Mouse (Mus musculus) limb, embryonic 10.5 days (tissue): ENCODE measurements at regions not wholly inside any gene's neighbourhood (a gene's known extent, or its start where the extent isn't known, plus 50 kb on each side); places are given as distances from the start of the nearest gene placed in this dataset.
"Not testable (repeated sequence)": the region's sequence is repeated elsewhere in the genome, so short reads cannot be mapped to it uniquely, and the experiment has no call there.

ENCODE experiments used
- DNase-seq: peaks from one replicate; pipeline ENCODE4 v3.0.0-alpha.2; 2017; ENCODE audit warnings: low spot score
- H3K27ac ChIP-seq: fragments of 300-500 bp; sonication (generic); 2 replicates; pipeline ENCODE4 v1.5.1; 2016; ENCODE audit warnings: mild to moderate bottlenecking
- H3K27me3 ChIP-seq: fragments of 300-500 bp; sonication (generic); 2 replicates; pipeline ENCODE4 v1.6.1; 2016; ENCODE audit warnings: low read depth, mild to moderate bottlenecking; ENCODE audit not compliant: poor library complexity, severe bottlenecking
- H3K36me3 ChIP-seq: fragments of 300-500 bp; sonication (generic); 2 replicates; pipeline ENCODE4 v1.6.1; 2016; ENCODE audit warnings: mild to moderate bottlenecking, moderate library complexity
- H3K4me1 ChIP-seq: fragments of 300-500 bp; sonication (generic); 2 replicates; pipeline ENCODE4 v1.6.1; 2016
- H3K4me3 ChIP-seq: fragments of 300-500 bp; sonication (generic); 2 replicates; pipeline ENCODE4 v1.5.1; 2016; ENCODE audit warnings: mild to moderate bottlenecking, moderate library complexity
- H3K9me3 ChIP-seq: fragments of 300-500 bp; sonication (generic); replicated peaks from 2 replicates; pipeline ENCODE4 v1.6.1; 2016; ENCODE audit warnings: mild to moderate bottlenecking
- WGBS: fragments of 180-500 bp; shearing (Covaris S2); methylation state at CpG from one replicate; pipeline ENCODE4 v1.1.7; 2016; 5-methylcytosine and 5-hydroxymethylcytosine counted together

DNA sequence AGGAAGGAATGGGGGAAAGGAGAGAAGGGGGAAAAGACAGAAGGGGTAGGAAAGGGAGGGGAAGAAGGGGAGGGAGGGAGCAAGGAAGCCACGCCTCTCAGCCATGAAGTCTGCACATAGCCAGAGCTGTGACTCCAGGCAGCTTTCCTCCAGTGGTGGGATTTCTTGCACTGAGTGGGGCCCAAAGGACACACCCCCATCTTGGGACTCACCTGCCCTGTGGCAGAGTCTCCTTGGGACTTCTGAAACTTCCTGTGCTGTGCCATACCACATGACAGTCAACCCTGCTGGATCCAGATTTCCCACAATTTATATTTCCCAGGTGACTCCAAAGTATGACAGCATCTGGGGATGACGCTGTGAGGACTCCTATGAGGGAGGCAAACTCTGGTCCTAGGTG lies 170.5 kb downstream of the Tpra1 start:
- peaks cover 8% of the 10 kb centered on the region; the same call in 1 of the 2 replicates for H3K4me1 ChIP-seq
- no peak for DNase-seq
- WGBS = 64% methylated on average over 2 of the region's 2 CpGs
- H3K9me3 ChIP-seq = no peaks in the 10 kb centered on the region
- no peak overlapping the region for H3K4me3 ChIP-seq
- H3K27me3 ChIP-seq = no peaks in the 10 kb centered on the region
- no peak overlapping the region for H3K27ac ChIP-seq
- H3K36me3 ChIP-seq = no peaks in the 10 kb centered on the region

DNA sequence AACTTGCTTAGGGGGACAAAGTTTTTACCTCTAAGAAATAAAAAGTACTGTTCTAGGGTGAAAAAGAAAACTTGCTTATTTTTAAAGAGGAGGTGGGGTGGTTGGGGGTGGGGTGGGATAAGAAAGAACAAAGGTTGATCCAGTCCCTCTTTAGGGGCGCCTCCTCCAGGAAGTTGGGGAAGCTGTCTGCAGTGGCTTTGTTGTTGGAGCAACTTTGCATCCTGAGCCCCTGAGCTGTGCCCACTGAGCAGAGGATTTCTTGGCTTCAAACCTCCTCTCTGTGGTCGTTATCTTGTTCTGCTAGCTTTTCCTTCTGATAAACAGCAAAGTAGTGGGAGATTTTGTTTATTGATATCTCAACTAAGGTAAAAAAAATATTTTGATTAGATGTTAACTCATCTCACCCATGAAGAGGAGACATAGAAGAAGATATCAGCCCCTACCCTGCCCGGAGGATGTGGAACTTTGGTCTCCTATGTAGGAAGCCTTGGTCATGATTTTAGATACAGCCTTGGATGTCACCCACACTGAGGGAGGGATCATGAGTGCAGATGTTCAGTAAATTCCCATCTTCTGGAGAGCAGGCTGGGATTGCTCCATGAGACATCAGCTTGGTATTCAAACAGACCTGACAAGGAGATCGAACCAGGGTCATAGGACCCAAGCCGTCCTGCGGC lies 179.7 kb downstream of the Tpra1 start:
- H3K4me1 ChIP-seq = no peaks in the 10 kb centered on the region
- no peaks in the 10 kb centered on the region for H3K9me3 ChIP-seq
- WGBS = 72% methylated on average over 6 of the region's 6 CpGs
- no peak overlapping the region for H3K4me3 ChIP-seq
- no peaks in the 10 kb centered on the region for H3K27me3 ChIP-seq
- no peaks in the 10 kb centered on the region for H3K36me3 ChIP-seq
- DNase-seq = no peak
- no peak overlapping the region for H3K27ac ChIP-seq

GRCm38 (mm10) chr6:89084437-89084836 lies 182.4 kb downstream of the Tpra1 start:
- H3K36me3 ChIP-seq = no peaks in the 10 kb centered on the region
- H3K27ac ChIP-seq = no peak overlapping the region
- no peaks in the 10 kb centered on the region for H3K9me3 ChIP-seq
- H3K4me3 ChIP-seq = no peak overlapping the region
- H3K27me3 ChIP-seq = no peaks in the 10 kb centered on the region
- 94% methylated on average over 3 of the region's 3 CpGs for WGBS
- H3K4me1 ChIP-seq = no peaks in the 10 kb centered on the region
- DNase-seq = no peak

DNA sequence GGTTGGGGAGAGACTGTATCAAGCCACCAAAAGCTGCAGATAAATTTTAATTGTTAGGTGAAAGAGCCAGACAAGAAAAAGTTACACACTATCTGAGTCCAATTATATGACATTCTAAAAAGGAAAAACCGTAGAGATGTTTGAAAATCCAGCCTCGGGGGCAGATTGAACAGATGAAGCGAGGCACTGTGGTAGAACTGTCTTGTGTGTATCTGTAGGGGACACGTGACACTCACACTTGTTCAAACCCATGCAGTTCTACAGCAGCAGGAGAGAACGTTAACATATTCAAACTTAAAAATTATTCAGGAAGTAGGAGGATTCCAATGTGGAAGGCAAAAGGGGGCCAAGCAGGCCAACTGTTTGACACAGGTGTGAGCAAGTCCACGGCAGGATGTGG lies 183.1 kb downstream of the Tpra1 start:
- Histone ChIP-seq H3K9me3 (no peaks in the 10 kb centered on the region), H3K27ac (no peak overlapping the region), H3K36me3 (no peaks in the 10 kb centered on the region), H3K27me3 (no peaks in the 10 kb centered on the region), H3K4me3 (no peak overlapping the region), H3K4me1 (no peaks in the 10 kb centered on the region)
- WGBS = 91% methylated on average over 6 of the region's 6 CpGs
- DNase-seq = no peak

DNA sequence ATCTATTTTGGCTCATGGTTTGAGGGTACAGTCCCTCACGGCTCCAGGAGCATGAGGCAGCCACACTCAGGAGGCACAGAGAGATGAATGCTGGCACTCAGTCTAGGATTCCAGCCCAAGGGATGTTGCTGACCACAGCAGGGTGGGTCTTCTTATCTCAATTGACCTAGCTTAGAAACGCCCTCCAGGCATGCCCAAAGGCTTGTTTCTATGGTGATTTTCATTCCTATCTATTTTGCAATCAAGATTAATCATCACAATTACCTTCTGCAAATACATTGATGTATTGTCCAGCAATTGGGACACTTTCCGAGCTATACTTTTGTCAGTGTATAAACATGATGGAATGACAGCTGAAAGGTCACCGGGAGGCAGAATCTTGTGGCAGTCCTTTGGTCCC lies 185.6 kb downstream of the Tpra1 start:
- H3K36me3 ChIP-seq = no peaks in the 10 kb centered on the region
- no peaks in the 10 kb centered on the region for H3K4me1 ChIP-seq
- WGBS = 75% methylated on average over 4 of the region's 4 CpGs
- no peak overlapping the region for H3K27ac ChIP-seq
- no peaks in the 10 kb centered on the region for H3K27me3 ChIP-seq
- H3K9me3 ChIP-seq = no peaks in the 10 kb centered on the region
- no peak overlapping the region for H3K4me3 ChIP-seq
- DNase-seq = no peak

GRCm38 (mm10) chr6:89090096-89090495 lies 188.0 kb downstream of the Tpra1 start:
- DNase-seq = no peak
- Histone ChIP-seq H3K4me3 (no peak overlapping the region), H3K9me3 (no peaks in the 10 kb centered on the region), H3K4me1 (no peaks in the 10 kb centered on the region), H3K27ac (no peak overlapping the region), H3K36me3 (no peaks in the 10 kb centered on the region), H3K27me3 (no peaks in the 10 kb centered on the region)
- 93% methylated on average over 5 of the region's 5 CpGs for WGBS

GRCm38 (mm10) chr6:89095911-89096310 lies 193.9 kb downstream of the Tpra1 start:
- Histone ChIP-seq H3K4me3 (no peak overlapping the region), H3K27ac (no peak overlapping the region), H3K36me3 (no peaks in the 10 kb centered on the region), H3K27me3 (no peaks in the 10 kb centered on the region), H3K4me1 (no peaks in the 10 kb centered on the region), H3K9me3 (no peaks in the 10 kb centered on the region)
- DNase-seq = no peak
- WGBS = 93% methylated on average over 14 of the region's 14 CpGs

DNA sequence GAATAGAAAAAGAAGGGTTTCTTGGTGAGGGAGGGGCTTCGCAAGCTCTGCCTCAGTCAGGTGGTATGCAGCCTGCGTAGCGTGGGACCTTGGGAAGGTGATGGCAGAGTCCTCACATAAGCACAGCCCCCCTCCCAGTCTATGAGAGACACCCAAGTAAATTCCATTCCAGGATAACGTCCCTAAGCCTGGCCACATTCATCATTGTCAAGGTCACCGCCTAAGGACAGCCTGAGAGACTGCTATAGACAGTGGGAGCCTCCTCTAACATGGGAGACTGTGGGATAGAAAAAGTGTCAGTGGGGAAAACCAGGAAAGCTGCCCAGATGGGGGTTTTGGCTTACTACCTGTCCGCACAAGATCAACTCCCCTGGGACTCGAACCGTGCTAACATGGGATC lies 195.5 kb downstream of the Tpra1 start:
- no peak for DNase-seq
- Histone ChIP-seq H3K36me3 (no peaks in the 10 kb centered on the region), H3K9me3 (no peaks in the 10 kb centered on the region), H3K4me3 (no peak overlapping the region), H3K27ac (no peak overlapping the region), H3K4me1 (no peaks in the 10 kb centered on the region), H3K27me3 (no peaks in the 10 kb centered on the region)
- WGBS = 83% methylated on average over 8 of the region's 8 CpGs

GRCm38 (mm10) chr6:89119241-89119640 lies 217.2 kb downstream of the Tpra1 start:
- Histone ChIP-seq H3K27ac (no peak overlapping the region), H3K27me3 (no peaks in the 10 kb centered on the region), H3K9me3 (no peaks in the 10 kb centered on the region), H3K4me1 (peaks cover 16% of the 10 kb centered on the region), H3K4me3 (no peak overlapping the region), H3K36me3 (no peaks in the 10 kb centered on the region)
- DNase-seq = no peak
- WGBS = 80% methylated on average over 1 of the region's 1 CpGs

DNA sequence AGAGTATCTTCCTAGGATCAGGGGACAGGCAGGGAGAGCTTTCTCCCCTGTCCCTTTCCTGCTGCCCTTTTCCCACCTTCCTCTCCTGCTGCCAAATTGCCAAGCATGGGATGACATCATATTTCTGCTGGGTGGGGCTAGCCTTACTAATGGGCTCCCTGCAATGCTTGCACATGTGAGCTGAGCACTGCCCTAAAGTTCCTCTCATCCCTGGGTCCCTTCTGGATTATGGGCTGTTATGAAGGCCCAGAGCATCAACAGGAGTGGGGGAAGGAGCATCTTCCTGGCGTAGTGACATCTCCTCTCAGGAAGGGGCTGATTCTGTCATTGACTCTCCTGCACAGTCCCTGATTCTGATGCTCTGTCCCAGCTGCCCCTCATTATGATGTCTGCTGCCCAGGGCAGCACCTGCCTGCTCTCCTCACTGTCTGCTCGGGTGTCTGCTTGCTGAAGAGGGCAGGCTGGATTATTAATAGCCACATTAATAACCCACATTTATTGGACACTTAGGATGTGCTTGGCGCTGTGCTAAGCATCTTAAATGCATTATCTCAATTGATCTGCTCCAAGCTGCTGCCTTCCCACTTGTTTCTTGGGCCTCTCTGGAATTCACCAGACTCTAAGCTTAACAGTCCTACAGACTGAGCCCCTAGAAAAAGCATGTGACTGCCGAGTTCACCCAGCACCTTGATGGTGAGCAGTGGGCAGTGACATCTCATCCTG lies 219.1 kb downstream of the Tpra1 start:
- H3K36me3 ChIP-seq = no peaks in the 10 kb centered on the region
- H3K9me3 ChIP-seq = no peaks in the 10 kb centered on the region
- 75% methylated on average over 4 of the region's 4 CpGs for WGBS
- peaks cover 16% of the 10 kb centered on the region for H3K4me1 ChIP-seq
- no peak overlapping the region for H3K27ac ChIP-seq
- no peak overlapping the region for H3K4me3 ChIP-seq
- DNase-seq = no peak
- no peaks in the 10 kb centered on the region for H3K27me3 ChIP-seq

- Histone ChIP-seq H3K27me3 (peaks cover 4% of the 10 kb centered on the region; the same call in 1 of the 2 replicates), H3K36me3 (no peaks in the 10 kb centered on the region), H3K27ac (no peak overlapping the region), H3K4me3 (no peak overlapping the region), H3K9me3 (no peaks in the 10 kb centered on the region), H3K4me1 (peaks cover 16% of the 10 kb centered on the region)
- DNase-seq = no peak
- 68% methylated on average over 3 of the region's 3 CpGs for WGBS
Observed at GRCm38 (mm10) chr6:89121746-89122070, 219.7 kb downstream of the Tpra1 start.

DNA sequence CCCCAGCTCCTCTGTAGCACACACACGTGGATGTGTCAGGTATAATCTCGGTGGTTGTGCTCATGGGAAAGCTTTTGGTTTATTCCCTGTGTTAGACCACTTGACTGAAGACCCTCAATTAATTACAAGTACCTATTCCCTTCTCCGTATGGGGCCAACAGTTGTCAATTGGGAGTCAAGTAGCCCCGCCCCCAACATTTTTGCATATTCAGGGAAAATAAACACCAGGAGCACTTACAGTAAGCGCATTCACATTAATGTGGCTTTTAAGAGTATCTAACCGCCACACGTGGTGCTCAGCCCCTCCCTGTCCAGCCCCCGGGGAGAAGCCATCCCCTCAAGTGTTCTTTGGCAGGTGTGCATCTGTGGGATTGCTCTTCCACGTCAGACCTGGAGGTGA lies 223.9 kb downstream of the Tpra1 start:
- peaks cover 4% of the 10 kb centered on the region; the same call in 1 of the 2 replicates for H3K27me3 ChIP-seq
- H3K36me3 ChIP-seq = no peaks in the 10 kb centered on the region
- no peak overlapping the region for H3K4me3 ChIP-seq
- 56% methylated on average over 9 of the region's 9 CpGs for WGBS
- H3K4me1 ChIP-seq = peaks cover 16% of the 10 kb centered on the region
- H3K27ac ChIP-seq = no peak overlapping the region
- H3K9me3 ChIP-seq = no peaks in the 10 kb centered on the region
- DNase-seq = no peak

DNA sequence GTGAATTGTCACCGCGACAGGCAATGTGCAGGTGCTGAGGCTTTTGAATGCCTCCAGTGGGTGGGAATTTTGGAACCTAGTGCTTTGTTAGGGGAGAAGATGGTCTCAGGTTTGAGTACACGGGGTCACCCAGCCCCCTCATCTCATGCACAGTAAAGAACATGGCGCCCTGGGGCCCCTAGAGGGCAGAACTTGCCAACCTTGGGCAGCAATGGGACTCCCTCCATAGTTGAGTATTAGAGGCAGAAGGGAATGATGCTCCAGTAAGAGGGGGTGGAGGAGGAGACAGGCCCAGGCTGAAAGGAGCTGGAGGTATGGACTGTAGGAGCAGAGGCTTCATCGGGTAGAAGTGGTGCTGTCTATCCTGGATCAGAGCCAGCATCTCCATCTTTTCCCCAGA lies 226.1 kb downstream of the Tpra1 start:
- not testable (repeated sequence) for H3K27ac ChIP-seq, H3K9me3 ChIP-seq, DNase-seq, H3K27me3 ChIP-seq, H3K36me3 ChIP-seq, H3K4me1 ChIP-seq, H3K4me3 ChIP-seq
- 67% methylated on average over 5 of the region's 5 CpGs for WGBS

- no peaks in the 10 kb centered on the region for H3K27me3 ChIP-seq
- H3K4me1 ChIP-seq = no peaks in the 10 kb centered on the region
- H3K27ac ChIP-seq = no peak overlapping the region
- H3K9me3 ChIP-seq = no peaks in the 10 kb centered on the region
- no peak for DNase-seq
- no peaks in the 10 kb centered on the region for H3K36me3 ChIP-seq
- no peak overlapping the region for H3K4me3 ChIP-seq
- 67% methylated on average over 3 of the region's 3 CpGs for WGBS
Observed at GRCm38 (mm10) chr6:89140469-89140868, 222.0 kb downstream of the Plxna1 start.
